Mouse (Mus musculus) olfactory bulb, adult 2 months (tissue): ENCODE results near the gene Ywhae.

Experiments used
- CTCF ChIP-seq: fragments of 200-500 bp; IDR thresholded peaks from 2 replicates; pipeline ENCODE4 v1.5.1; 2012; ENCODE audit warnings: low read depth, mild to moderate bottlenecking, low read length, moderate library complexity; ENCODE audit not compliant: insufficient read depth
- POLR2A ChIP-seq: fragments of 200-500 bp; IDR thresholded peaks from 2 replicates; pipeline ENCODE4 v1.6.1; 2012; ENCODE audit warnings: mild to moderate bottlenecking, low read depth, low read length, moderate library complexity; ENCODE audit not compliant: insufficient read depth

DNA sequence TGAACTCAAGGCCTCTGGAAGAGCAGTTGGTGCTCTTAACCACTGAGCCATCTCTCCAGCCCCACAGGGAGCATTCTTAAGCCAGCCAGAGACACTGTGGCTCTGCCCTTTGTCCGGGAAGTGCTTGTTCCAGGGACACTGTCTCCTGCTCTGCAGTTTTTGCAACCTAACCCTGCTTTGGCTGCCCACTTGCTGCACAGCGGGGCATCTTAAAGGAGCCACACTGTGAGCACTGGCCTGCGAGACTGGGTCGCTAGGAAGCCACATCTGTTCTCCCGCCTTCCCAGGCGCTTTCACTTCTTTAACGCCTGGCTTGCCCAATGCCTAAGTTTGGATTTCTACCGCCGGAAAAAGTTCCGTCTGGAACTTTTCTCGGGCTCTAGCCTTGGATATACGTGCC lies 17.1 kb upstream of the Ywhae start:
- TF ChIP-seq POLR2A (no peak), CTCF (no peak)
